Mouse (Mus musculus) hematopoietic stem cell, adult 5-6 weeks (primary cell): ENCODE data around the gene Shoc2. TPM values are rescaled to one million over a fixed set of nuclear protein-coding genes. Genes with fewer than 3 reads are reported as not detected.
A peak's percentile ranks its signal among the peaks of the same experiment; 100 is the strongest.

Experiments
- ATAC-seq, 2 experiments: fragments of 125-278 bp in 1 of 2; replicated peaks in 1 of 2; 2 replicates each; pipeline ENCODE4 v1.8.0; 2016 to 2017; ENCODE audit warnings: inconsistent platforms in 2 of 2, mild to moderate bottlenecking in 2 of 2, moderate number of reproducible peaks in 2 of 2, low read depth in 1 of 2, moderate TSS enrichment in 1 of 2; ENCODE audit not compliant: low FRiP score in 2 of 2, poor library complexity in 2 of 2, severe bottlenecking in 2 of 2, insufficient read depth in 1 of 2, low TSS enrichment in 1 of 2
- total RNA-seq: library from RNA; stranded (forward); fragments of 172-1452, 232-1000 nt; gene quantifications from 2 replicates; pipeline ENCODE4 v1.2.3, GENCODE M21; 2017

The Shoc2 gene
- total RNA-seq, 1 experiment from 2014 or later: 63.8 TPM

DNA sequence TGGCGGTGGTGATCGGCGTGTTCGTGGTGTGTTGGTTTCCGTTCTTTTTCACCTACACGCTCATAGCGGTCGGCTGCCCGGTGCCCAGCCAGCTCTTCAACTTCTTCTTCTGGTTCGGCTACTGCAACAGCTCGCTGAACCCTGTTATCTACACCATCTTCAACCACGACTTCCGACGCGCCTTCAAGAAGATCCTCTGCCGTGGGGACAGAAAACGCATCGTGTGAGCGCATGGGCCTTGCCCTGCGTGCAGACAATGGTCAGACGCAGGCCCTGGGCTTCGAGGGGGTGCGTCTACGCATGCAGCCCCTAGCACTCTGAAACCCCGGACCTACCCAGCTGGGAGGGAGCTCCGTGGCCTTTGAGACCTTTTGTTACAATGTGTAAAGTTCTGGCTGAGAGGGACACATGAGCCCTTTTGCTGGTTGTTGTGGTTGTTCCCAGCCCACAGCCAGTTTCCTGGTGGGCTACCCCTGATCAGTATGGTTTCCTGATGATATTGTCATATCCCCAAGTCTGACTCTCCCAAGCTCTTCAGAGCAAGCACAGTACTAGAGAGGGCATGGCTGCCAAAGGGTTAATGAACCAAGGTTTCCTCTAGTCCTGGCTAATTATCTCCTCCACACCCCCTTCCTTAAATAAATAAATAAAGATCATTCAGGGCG lies 103.4 kb downstream of the Shoc2 start:
- peak; percentile 61 to 67 for ATAC-seq

DNA sequence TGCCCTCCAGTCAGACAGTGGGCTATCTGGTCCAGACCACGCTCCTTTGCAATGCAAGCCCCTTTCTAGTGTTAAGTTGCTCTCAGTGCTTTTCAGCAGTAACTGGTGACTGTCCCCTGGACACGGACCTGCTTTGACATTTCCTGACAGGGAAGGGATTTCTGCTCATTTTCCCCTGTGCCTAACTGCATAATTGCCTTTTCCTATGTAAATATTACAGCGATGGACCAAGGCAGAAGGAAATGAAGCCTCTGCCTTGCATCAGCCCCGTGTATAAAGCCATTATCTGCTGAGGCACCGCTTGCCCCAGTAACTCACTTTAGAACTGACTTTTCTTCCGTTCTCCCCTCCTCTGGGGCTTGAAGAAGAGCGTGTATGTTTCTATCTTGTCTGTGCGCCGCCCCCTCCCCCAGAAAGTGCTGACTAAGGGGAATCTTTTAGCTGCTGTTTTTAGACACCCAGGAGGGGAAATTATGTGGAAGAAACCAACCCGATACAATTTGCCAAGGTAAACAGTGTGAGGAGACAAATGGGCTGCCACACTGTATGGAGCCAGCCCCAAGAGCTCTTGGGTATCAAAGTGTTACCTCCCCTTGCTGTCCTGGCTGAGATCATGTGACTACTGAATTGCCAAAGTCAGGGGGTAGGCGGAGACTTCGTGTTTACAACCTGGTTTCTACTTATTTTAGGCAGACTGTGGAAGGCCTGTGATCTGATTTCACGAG lies 104.2 kb downstream of the Shoc2 start:
- no peak for ATAC-seq

DNA sequence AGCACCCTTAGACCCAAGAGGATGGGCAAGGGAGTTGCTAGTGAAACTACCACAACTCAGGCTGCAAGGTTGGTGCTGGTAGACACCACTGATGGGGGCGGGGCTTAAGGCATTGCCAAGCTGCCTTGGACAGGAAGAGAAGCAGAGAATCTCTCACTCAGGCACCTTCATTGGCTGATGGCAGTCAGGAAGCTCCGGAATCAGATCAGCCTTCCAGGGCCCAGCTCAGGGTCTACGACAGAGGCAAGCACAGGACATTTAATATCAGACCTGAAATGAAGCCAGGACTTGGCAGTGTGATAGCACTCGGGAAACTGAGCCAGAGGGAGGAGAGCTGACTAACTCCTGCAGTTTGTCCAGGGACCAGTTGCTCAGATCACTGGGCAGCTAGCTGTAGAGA lies 107.5 kb downstream of the Shoc2 start:
- ATAC-seq: no peak

DNA sequence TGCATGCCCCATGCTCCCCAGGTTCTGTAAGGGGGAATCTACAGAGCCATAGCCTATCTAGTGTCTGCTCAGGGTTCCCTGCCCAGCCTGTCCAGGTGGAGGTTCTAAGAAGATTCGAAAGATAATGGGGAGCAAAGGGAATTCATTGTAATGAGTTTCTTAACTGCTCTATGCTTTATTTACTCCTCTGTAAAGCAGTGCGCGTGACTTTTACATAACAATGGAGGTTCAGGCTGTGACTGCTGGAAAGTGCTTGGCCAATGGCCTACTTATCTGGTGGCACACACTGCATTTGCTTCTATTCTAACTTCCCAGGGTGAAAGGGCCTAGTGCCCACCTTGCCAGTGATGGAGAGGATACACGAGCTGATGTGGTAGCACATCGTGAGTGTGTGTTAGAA lies 111.7 kb downstream of the Shoc2 start:
- ATAC-seq: no peak

DNA sequence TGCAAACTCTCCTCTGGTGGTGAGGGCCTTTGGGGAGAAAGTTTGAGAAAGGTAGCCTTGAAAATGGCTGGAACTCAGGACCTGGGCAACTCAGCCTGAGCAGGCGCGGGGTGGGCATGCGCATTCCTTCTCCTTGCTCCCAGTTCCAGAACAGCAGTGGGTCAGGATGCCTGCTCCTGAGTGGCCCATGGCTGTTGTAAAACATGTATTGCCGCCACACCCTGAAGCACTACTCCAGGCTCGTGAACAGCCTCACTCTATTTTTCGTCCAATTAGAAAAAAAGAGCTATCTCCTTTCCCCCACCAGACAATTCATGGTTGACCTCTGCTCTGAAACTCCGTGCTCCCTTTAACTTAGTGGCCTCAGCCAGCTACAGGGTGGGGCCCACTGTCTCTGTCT lies 124.3 kb downstream of the Shoc2 start:
- no peak for ATAC-seq

DNA sequence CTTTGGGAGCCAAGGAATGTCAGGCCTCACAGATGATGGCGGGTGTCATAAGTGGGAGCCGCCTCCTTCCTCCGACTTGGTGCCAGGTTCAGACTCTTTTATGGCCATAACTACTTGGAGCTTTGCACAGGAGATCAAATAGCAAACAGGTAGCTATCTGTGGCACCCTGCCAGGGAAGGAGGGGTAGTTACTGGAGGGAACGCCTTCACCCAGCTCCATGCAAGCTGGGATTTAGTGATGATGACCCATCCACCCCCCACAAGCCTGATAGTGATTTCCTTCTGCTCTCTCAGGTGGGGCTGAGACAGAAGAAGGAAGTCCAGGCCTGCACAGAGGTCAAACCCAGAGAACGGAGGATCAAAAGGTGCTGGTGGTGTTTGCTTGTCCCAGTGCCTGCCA lies 126.4 kb downstream of the Shoc2 start:
- ATAC-seq: no peak

DNA sequence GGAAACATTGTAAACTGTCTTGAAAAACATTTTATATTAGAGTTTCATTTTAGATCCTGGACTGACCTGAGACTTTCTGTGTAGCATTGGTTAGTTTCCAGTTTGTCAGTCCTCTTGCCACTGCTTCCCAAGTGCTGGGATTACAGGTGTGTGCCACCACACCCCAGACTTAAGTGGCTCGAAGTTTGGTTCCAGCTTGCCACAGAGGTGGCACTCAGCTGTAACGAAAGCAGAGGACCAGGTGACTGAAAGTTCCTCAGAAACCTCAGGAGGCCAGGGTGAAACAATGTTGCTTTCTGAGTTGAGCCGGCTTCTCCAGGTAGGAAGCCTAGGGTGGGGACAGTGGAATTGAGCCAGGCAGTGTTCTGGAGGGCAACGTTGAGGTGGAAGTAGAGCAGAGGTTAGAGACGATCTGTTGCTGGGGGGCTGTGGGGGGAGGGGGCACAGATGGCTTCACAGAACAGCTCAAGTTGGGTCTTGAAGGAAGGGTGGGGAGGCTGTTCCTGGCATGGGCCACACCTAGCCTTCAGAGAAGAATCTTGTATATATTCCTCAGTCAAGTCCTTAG lies 128.2 kb downstream of the Shoc2 start:
- no peak for ATAC-seq

DNA sequence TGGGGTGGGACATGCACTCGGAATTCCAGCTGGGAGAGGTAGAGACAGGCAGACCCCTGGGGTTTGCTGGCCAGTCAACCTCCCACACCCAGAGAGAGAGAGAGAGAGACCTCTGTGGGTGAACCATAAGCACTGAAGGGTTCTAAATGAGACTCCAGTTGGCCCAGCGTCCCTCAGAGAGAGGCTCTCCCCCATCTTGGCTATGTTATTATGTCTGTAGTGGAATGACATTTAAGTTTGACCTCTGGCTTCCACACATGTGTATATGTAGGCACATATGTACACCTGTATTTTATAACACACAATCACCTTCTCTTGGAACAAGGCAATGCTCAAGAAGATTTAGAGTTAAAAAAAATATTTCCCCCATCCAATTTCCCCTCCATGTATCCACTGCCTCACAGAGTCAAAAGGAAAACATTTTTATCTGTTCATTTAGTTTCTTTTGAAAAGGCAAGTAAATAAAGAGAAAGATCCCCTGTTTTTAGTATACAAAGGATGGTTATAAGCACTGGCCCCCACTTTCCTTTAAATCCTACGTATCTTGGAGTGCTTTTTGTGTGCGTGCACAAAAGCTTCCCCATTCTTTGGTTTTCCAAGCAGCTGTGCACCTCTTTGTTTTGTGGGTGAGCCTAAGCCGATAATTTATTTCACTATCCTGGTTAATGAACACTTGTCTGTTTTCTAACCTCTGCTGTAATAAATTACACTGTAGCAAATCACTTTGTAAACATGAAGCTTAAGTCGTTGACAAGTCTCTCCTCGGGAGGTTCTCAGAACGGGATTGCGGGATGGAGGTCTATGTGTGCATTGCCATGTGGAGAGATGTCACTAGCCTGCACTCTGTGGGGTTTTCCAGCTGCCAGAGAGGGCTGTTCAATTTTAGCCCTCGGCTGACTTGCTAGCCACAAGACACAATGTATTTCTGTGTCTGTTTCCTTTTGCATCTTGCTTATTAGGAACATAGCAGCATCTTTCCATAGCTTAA lies 132.6 kb downstream of the Shoc2 start:
- no peak for ATAC-seq

DNA sequence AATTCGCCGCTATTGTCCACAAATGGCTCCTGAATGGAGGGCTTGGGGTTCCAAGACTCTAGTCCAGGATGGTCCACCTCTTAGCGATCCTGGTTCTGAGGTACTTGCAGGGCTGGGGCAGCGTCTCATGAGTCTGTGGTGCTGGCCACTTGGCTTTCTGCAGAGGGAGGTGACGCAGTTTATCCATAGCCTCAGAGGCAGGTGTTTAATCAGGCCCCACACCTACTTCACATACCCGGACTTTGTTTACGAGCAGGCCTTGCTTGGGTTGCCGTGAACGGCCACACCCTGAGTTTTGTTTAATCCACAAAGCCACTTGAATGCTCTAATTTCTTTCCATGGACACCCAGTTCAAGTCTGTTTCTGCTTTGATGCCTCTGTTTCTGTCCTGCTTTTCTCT lies 137.2 kb downstream of the Shoc2 start:
- ATAC-seq: no peak

DNA sequence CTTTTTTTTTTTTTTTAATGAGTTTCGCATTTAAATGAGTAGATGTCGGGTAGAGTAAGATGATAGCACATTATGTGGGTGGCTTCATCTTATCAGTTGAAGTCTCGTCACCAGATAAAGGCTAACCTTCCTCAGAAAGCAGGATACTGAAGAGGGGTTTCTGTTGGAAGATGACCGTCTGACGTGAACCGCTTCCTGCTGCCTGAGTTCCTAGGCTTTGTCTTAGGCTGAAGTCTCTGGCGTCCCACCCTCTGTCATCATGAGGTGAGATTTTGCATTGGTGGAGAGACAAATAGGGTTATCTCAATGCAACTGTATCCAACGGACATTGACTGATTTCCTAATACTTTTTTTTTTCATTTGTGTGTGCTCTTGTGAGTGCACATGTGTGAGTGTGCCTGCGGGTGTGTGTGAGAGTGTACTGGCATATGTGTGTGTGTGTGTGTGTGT lies 137.6 kb downstream of the Shoc2 start:
- no peak for ATAC-seq

Other genes with a start within 250 kb of the Shoc2 start
- gene Pdcd4, start 52.1 kb upstream of the Shoc2 start, total RNA-seq: 182 and 234 TPM in 2 replicates
- gene Bbip1, start 321 bp downstream of the Shoc2 start, total RNA-seq: 43.6 and 47.7 TPM in 2 replicates
- gene Adra2a, start 99.8 kb downstream of the Shoc2 start, total RNA-seq: 0.31 and 0.35 TPM in 2 replicates